Mouse (Mus musculus) 416B (cell line): Measurements from ENCODE around the gene Tmem216.

Experiments used
- DNase-seq: peaks from one replicate; pipeline ENCODE4 v3.0.0; 2011; ENCODE audit warnings: low read depth

Tmem216 gene

GRCm38 (mm10) chr19:10565217-10565616 is 9.2 kb upstream of the Tmem216 start:
- peak; percentile 37 for DNase-seq

- DNase-seq, result no peak
These were observed 8.2 kb upstream of the Tmem216 start for GRCm38 (mm10) chr19:10564278-10564677.

DNA sequence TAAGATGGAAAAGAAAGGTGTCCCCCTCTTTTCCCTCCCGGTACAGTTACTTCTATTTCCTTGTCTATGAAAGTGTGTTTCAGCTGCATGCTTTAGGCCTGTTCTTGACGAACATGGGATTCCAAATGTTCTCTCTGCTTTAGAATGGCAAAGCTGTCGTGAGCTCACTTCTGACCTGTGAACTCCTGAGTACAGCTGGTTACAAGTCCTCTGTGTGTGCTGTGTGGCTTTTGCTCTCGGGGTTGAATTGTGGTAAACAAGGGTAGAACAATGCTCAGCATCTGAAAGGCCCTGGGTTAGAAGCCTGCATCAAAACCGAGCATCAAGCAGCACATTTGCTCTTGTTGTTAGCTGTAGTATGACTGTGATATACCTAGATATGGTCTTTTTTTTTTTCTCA is 6.3 kb upstream of the Tmem216 start:
- DNase-seq, result no peak

- peak; percentile 64 for DNase-seq
These were observed 5.7 kb upstream of the Tmem216 start for GRCm38 (mm10) chr19:10561558-10562314.

GRCm38 (mm10) chr19:10560108-10560507 is 4.1 kb upstream of the Tmem216 start:
- peak; percentile 56 for DNase-seq

DNA sequence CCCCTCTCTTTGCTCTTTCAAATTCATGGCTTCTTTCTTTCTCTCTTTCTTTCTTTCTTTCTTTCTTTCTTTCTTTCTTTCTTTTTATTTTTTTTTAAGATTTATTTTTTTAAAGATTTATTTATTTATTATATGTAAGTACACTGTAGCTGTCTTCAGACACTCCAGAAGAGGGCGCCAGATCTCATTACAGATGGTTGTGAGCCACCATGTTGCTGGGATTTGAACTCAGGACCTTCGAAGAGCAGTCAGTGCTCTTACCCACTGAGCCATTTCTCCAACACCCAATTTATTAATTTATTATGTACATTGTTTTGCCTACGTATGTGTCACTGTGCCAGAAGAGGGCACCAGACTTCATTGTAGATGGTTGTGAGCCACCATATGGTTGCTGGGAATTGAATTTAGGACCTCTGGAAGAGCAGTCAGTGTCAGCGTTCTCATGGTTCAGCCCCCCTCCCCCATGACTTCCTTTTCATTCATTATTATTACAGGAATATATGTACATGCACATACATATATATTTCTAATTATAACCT is 1.9 kb upstream of the Tmem216 start:
- DNase-seq, result peak; percentile 60

DNA sequence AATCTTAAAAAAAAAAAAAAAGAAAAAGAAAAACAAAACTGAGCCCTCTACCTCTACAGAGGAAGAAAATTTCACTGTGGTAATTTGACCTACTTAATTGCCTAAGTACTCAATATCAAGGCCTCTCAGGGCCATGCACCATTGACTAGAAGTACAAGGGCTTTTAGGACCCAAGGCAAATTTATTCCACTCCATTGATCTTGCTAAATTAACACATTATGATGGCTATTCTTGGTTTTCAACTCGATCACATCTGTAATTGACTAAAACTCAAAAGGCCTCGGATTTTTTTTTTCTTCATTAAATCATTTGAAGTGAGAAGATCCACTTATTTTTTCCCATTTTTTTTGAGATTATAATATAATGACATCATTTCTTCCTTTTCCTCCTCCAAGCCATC is 1.4 kb upstream of the Tmem216 start:
- no peak for DNase-seq

DNA sequence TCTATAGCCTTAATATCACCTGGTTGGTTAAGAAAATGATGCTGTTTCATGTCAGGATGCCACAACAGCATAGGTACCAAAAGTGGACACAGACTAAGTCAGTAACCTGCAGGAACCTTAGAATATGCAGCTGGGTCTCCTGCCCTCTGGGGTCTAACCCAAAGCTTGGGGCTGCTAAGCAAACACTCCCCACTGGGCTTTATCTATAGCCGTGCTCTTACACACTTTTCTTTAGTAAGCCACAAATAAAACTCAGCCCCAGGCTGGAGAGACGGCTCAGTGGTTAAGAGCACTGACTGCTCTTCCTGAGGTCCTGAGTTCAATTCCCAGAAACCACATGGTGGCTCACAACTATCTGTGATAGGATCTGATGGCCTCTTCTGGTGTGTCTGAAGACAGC is 963 bp upstream of the Tmem216 start:
- no peak for DNase-seq

- DNase-seq, result no peak
These were observed 16.6 kb downstream of the Tmem216 start for GRCm38 (mm10) chr19:10539454-10539853.

GRCm38 (mm10) chr19:10530082-10530481 is 26.0 kb downstream of the Tmem216 start:
- DNase-seq, result peak; percentile 27

DNA sequence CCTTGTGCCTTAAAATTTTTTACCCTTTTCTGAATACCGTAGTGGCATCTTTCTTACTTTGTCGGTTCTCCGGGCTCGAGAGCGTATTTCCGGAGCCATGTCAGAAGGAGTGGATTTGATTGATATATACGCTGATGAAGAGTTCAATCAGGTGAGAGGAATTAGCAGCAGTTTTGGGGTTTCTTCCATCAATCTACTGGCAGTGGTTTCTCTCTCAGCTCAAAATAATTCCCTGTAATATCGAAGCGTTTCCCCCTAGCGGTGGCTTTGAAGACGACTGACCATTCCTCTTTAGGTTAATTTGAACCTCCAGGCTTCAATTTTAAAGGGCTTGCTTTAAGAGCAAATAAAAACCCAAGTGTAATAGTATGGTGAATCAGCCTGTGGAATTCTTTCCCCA is 30.1 kb downstream of the Tmem216 start, which contains the start of gene Sdhaf2:
Gene Sdhaf2, minus strand, starts transcription at position 233 of the 400 bp plus-strand sequence.
- DNase-seq, result peak; percentile 72

DNA sequence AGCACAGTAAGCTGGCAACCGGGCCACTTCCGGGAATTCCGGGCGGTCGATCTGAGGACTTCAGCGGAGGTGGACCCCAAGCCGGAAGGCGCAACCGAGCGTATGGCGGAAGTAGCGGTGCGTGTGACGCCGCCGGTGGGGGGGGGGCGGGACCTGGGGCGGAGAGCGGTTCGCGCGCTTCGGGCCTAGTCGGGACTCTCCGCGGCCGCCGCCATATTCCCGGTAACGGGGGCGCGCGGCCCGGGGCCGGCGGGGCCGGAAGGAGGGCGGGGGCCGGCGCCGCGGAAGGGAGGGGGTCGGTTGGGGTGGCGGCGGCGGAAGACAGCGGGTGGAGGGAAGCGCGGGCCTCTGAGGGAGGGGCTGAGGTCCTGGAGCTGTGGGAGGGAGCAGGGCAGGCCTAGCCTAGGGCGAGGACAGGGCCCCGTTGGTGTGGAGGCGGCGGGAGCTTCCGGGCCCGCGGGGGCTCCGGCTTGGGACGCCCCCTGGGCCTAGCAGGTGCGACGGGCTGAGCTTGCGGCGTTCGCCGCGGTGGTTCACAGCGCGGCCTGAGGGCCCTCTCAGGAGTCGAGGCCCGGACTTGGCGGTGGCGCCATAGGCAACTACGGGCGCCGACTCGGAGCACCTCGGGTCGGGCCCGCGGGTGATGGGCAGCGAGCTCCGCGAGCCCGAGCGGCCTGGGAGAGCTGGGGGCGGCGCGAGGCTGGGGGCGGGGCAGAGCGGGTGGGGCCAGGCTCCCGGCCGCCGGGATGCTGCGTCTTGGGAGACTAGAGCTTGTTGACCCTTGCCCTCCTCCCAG is 30.7 kb downstream of the Tmem216 start, which contains the start of gene Cpsf7:
Gene Cpsf7, plus strand, starts transcription at position 161 of the 796 bp plus-strand sequence.
- DNase-seq, result peak; percentile 93

- no peak for DNase-seq
These were observed 31.3 kb downstream of the Tmem216 start for GRCm38 (mm10) chr19:10524784-10525105.

GRCm38 (mm10) chr19:10523483-10524080 is 32.5 kb downstream of the Tmem216 start:
- DNase-seq, result peak; percentile 51

DNA sequence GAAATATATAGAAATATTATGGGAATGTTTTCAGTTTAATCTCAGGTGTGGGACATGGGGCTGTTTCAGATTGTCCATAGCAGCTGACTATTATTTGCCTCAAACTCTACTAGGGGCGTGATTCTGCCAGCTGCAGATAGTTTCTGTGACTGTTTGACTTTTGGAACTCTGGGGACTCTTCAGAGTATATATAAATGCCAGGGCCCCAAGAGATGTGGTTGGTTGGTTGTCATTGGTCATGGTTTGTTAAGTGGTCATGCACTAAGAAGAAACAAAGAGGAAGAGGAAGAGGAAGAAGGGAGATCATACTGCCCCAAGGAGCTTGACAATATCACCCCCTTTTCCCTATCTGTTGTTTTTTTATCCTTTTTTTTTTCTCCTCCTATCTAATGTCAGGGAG is 34.1 kb downstream of the Tmem216 start:
- DNase-seq, result no peak

DNA sequence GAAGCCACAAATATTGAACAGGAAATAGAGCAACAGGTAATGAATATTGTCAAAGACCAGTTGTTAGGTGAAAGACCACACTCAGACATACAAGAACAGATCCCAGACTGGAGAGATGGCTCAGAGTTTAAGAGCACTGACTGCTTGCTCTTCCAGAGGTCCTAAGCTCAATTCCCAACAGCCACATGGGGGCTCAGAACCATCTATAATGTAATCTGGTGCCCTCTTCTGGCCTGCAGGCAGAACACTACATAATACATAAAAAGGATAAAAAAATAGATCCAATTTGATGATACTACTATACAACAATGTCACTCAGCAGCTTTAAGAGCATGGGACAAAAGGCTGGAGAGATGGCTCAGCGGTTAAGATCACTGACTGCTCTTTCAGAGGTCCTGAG is 35.7 kb downstream of the Tmem216 start:
- DNase-seq, result peak; percentile 75

- DNase-seq, result no peak
These were observed 45.2 kb downstream of the Tmem216 start for GRCm38 (mm10) chr19:10510759-10511330.

DNA sequence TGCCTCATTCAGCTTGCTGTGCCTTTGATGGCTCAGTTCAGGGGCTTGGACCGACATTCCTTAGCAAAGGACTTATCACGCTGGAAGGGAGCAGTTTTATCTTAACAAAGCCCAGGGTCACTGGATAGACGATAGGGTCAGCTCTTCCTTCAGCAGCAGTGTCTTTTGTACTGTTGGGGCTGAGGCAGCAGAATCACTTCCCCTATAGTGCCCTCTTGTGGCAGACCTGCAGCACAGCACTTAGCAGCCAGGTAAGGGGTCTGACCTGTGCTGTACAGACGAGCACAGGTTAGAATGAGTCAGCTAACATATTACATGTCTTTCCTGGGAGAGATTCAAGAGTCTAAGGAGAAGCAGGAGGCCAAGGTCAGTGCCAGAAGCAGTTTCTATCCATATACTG is 53.5 kb downstream of the Tmem216 start:
- DNase-seq, result peak; percentile 65

DNA sequence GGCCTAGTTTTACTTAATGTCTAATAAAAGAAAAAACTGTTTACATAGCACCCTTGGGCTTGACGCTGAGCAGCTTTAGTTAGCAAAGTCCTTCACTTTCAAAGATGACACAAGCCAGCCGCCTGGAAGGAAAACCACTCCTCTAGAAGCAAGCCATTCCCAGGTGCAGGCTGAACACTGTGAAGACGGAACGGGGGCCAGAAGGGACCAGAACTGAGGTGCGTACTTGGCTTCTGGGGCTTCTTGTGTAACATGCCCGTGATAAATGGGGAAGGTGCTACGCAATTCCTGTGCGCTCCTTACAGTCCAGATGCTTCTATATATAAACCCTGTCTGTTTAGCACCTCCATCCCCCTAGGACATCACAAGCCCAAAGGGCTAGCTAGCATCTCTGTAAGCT is 55.5 kb downstream of the Tmem216 start:
- DNase-seq, result no peak

GRCm38 (mm10) chr19:10497512-10498160 is 58.4 kb downstream of the Tmem216 start:
- DNase-seq, result peak; percentile 97

GRCm38 (mm10) chr19:10496976-10497375 is 59.1 kb downstream of the Tmem216 start:
- no peak for DNase-seq

- peak; percentile 57 for DNase-seq
These were observed 60.4 kb downstream of the Tmem216 start for GRCm38 (mm10) chr19:10495670-10496069.
